Mouse (Mus musculus) heart, adult 2 months (tissue): Measurements from ENCODE around the gene Fam83c. TPM values are rescaled to one million over a fixed set of nuclear protein-coding genes. Genes with fewer than 3 reads are reported as not detected.

Source experiments
- DNase-seq, 2 experiments: peaks; one replicate each; pipeline ENCODE4 v3.0.0; 2021
- H3K27ac ChIP-seq: fragments of 200-600 bp; 2 replicates; pipeline ENCODE4 v1.8.1; 2022
- H3K27me3 ChIP-seq: fragments of 200-500 bp; 2 replicates; pipeline ENCODE4 v1.6.1; 2012; ENCODE audit warnings: mild to moderate bottlenecking, low read length, inconsistent platforms, mixed read lengths; ENCODE audit not compliant: control insufficient read depth, insufficient read depth
- H3K36me3 ChIP-seq: fragments of 200-500 bp; 2 replicates; pipeline ENCODE4 v1.6.1; 2012; ENCODE audit warnings: low read length, inconsistent platforms; ENCODE audit not compliant: control insufficient read depth, insufficient read depth
- H3K4me1 ChIP-seq: fragments of 200-500 bp; 2 replicates; pipeline ENCODE4 v1.6.1; 2011; ENCODE audit warnings: low read length; ENCODE audit not compliant: control insufficient read depth, insufficient read depth
- H3K4me3 ChIP-seq: fragments of 200-600 bp; 2 replicates; pipeline ENCODE4 v1.8.1; 2022
- H3K79me2 ChIP-seq: fragments of 200-500 bp; replicated peaks from 2 replicates; pipeline ENCODE4 v1.6.1; 2012; ENCODE audit warnings: mild to moderate bottlenecking, inconsistent platforms, low read length, moderate library complexity, mixed read lengths; ENCODE audit not compliant: control insufficient read depth, insufficient read depth
- H3K9ac ChIP-seq: fragments of 200-500 bp; 2 replicates; pipeline ENCODE4 v1.6.1; 2012; ENCODE audit warnings: low read depth, mild to moderate bottlenecking, control low read depth, inconsistent platforms, low read length, mixed read lengths
- CTCF ChIP-seq: fragments of 200-600 bp; IDR thresholded peaks from 2 replicates; pipeline ENCODE4 v1.8.1; 2022; ENCODE audit warnings: antibody characterized with exemption, mild to moderate bottlenecking, moderate library complexity
- EP300 ChIP-seq: fragments of 200-500 bp; IDR thresholded peaks from 2 replicates; pipeline ENCODE4 v1.6.1; 2011; ENCODE audit warnings: low read depth, low read length, control low read depth; ENCODE audit not compliant: insufficient read depth
- POLR2A ChIP-seq: fragments of 200-500 bp; IDR thresholded peaks from 2 replicates; pipeline ENCODE4 v1.6.1; 2011; ENCODE audit warnings: mild to moderate bottlenecking, low read depth, low read length, control low read depth; ENCODE audit not compliant: insufficient read depth
- WGBS: fragments of 180-500 bp; shearing (Covaris S2); methylation state at CpG from one replicate; pipeline ENCODE4 v1.1.7; 2018; 5-methylcytosine and 5-hydroxymethylcytosine counted together
- intact Hi-C: fragments of 180-260 bp; cut with DNase I; formaldehyde crosslinking; loops from one replicate; pipeline ENCODE4 v1.15.1; 2025
- polyA plus RNA-seq: library from polyadenylated mRNA; depleted of rRNA; stranded (reverse); fragments of >200 nt; gene quantifications from 2 replicates; pipeline ENCODE4 v1.2.3, GENCODE M21; 2012
- total RNA-seq, 2 experiments: library from RNA; stranded (reverse); gene quantifications; 2 replicates each; pipeline ENCODE4 v1.2.3; 2021

Fam83c gene
- total and polyA plus RNA-seq, 3 experiments: not detected

DNA sequence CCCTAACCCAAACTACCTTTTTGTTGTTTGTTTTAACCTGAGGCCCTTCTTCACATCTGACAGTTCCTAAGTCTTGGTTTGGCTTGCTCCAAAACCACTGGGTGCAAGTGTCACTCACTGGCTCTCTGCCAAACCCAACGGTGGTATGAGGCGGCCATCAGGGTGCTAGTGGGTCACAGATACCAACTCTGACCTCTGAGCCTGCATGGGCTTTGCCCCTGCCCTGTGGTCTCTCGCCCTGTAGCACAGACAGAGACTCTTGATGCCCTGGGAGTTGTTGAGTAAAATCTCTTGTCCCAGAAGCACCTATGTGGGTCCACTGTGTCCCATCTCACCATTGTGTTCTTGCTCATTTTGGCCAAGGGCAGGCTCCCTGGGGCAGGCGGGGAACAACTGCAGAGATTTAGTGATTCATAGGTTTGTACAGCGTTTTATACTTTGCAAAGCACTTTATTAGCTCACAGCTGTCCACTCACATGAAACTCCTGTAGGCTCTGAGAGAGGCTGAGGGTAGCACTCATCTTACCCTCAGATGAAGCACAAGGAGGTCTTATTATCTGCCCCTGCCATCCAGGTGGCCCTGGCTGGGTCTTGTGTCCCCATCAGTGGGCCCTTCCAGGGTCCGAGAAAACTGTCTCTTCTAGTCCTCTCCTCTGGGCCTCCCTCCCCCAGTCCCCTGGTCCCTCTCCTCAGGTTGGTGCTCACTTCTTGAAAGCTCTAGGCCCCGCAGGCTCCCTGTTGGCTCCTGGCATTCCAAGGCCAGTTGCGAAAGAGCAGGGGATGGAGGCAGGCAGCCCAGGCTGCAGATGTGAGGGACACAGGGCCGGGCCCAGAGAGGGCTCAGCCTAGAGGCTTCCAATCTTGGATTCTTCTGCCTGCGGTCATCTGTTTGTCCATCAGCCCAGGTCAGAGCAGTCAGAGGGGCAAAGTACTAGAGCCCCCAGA, 17.1 kb downstream of the Fam83c start:
- intact Hi-C loops: loop anchor here (5.0 kb wide), 2 partner anchors 90 to 125 kb away; partner anchors contain the start of genes Edem2 and Trpc4ap
- no peak for TF ChIP-seq CTCF
- no peak for TF ChIP-seq EP300
- TF ChIP-seq POLR2A: no peak
- Histone ChIP-seq H3K9ac (no peak overlapping the region), H3K79me2 (no peaks in the 10 kb centered on the region), H3K27me3 (no peaks in the 10 kb centered on the region), H3K36me3 (no peaks in the 10 kb centered on the region), H3K27ac (peak overlapping the region; percentile 24; the same call in 1 of the 2 replicates), H3K4me3 (no peak overlapping the region), H3K4me1 (no peaks in the 10 kb centered on the region)
- peak; percentile 66 to 69 for DNase-seq
- 75% methylated on average over 10 of the region's 10 CpGs for WGBS

DNA sequence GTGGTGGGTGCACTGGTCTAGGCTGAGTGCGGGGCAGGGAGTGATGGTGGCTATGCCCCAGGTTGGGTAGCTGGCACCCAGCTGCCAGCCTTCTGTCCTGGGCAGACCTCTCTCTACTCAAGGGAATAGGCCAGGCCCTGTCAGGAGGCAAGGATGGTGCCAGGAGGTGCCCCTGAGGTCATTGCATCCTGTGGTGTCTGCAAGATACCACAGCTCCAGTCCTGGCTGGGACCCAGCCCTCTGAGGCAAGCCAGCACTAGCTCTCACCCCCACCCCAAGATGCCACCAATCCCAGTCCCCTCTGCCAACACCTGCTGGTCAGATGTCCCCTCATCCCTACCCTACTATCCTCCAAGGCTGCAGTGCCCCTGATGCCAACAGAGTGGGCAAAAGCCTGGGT, 18.5 kb downstream of the Fam83c start:
- no peak for DNase-seq
- 75% methylated on average over 1 of the region's 1 CpGs for WGBS
- intact Hi-C loops: loop anchor here (5.0 kb wide), 2 partner anchors 89 to 124 kb away; partner anchors contain the start of genes Edem2 and Trpc4ap

DNA sequence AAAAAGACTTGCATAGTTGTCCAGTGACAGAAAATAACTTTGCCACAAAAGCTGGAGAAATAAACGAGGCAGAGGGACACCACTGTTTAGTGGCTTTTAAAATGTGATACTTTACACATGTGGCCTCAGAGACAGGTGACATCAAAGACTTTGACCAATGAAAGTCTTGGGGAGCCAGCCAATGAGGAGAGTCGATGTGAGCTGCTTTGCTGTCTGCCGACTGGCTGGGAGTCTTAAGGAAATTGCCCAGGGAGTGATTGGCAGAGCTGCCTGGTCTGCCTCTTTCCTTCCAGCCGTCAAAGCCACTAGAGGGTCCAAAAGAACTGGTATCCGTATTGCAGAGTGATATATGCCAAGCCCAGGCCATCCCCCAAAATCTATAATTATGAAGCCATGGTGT, 19.8 kb downstream of the Fam83c start:
- intact Hi-C loops: loop anchor here (5.0 kb wide), 2 partner anchors 88 to 123 kb away; partner anchors contain the start of genes Edem2 and Trpc4ap
- 31% methylated on average over 5 of the region's 5 CpGs for WGBS
- H3K27me3 ChIP-seq: no peaks in the 10 kb centered on the region
- TF ChIP-seq CTCF (no peak), EP300 (no peak), POLR2A (no peak)
- H3K9ac ChIP-seq: no peak overlapping the region
- no peak overlapping the region for H3K27ac ChIP-seq
- H3K4me3 ChIP-seq: no peak overlapping the region
- no peaks in the 10 kb centered on the region for H3K79me2 ChIP-seq
- no peaks in the 10 kb centered on the region for H3K36me3 ChIP-seq
- DNase-seq: no peak
- no peaks in the 10 kb centered on the region for H3K4me1 ChIP-seq

More for the DNA sequence above, 18.5 kb downstream of the Fam83c start:
- H3K36me3 ChIP-seq: no peaks in the 10 kb centered on the region
- no peaks in the 10 kb centered on the region for H3K79me2 ChIP-seq
- H3K4me3 ChIP-seq: no peak overlapping the region
- no peaks in the 10 kb centered on the region for H3K4me1 ChIP-seq
- no peaks in the 10 kb centered on the region for H3K27me3 ChIP-seq
- no peak overlapping the region for H3K9ac ChIP-seq
- no peak for TF ChIP-seq POLR2A
- TF ChIP-seq CTCF: no peak
- no peak for TF ChIP-seq EP300
- H3K27ac ChIP-seq: no peak overlapping the region

DNA sequence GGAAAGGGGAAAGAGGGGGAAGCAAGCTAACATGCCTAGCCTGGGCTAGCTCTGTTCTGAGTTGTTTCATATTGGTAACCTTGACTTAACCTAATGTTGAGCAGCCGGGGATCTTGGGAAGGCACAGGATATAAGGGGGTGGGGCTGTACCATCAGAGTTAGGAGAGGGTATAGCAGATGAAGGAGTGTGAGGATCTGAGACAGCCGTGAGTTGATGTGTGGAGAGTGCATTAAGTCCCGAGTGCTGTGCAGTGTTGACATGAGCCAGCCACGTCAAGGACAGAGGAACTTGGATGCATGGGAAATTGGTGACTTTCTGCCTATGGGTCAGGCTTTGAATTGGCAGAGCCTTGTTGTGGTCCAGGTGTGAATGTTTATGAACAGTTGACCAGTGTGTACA, 22.0 kb downstream of the Fam83c start:
- no peak for DNase-seq
- H3K9ac ChIP-seq: no peak overlapping the region
- no peak overlapping the region for H3K4me3 ChIP-seq
- intact Hi-C loops: no loop called here
- H3K4me1 ChIP-seq: no peaks in the 10 kb centered on the region
- no peaks in the 10 kb centered on the region for H3K36me3 ChIP-seq
- H3K27ac ChIP-seq: no peak overlapping the region
- WGBS: 70% methylated on average over 4 of the region's 4 CpGs
- no peaks in the 10 kb centered on the region for H3K27me3 ChIP-seq
- TF ChIP-seq POLR2A (no peak), EP300 (no peak), CTCF (no peak)
- no peaks in the 10 kb centered on the region for H3K79me2 ChIP-seq

DNA sequence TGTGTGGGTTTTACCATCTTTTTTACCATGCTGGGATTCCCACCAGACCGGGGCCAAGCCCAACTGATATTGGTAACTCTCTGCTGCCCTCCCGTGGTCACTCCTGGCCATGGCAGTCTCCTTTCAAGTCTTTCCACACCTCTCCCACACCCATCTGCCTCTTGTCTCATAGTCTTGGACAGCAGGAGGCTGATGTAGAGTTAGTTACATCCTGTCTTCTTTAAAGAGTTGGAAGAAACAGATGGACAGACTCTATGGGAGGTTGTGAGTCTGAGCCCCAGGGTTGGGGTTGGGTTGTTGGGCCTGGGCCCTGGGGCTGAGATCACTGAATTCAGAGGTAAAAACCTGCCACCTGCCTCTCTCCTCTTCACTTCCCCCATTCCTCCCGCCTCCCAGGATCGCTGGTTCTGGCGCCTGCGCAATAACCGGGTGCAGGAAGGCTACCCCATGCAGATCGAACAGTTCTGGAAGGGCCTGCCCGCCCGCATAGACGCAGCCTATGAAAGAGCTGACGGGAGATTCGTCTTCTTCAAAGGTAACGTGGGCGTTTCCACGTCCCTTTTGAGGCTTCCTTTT, 22.7 kb downstream of the Fam83c start:
- Histone ChIP-seq H3K36me3 (no peaks in the 10 kb centered on the region), H3K9ac (no peak overlapping the region), H3K4me3 (no peak overlapping the region), H3K79me2 (no peaks in the 10 kb centered on the region), H3K27me3 (no peaks in the 10 kb centered on the region), H3K4me1 (no peaks in the 10 kb centered on the region), H3K27ac (no peak overlapping the region)
- 49% methylated on average over 16 of the region's 16 CpGs for WGBS
- intact Hi-C loops: no loop called here
- TF ChIP-seq CTCF (peak; percentile 96), POLR2A (no peak), EP300 (0 out of 2 replicates have a peak, but pooled peaks have one; percentile 69)
- DNase-seq: peak; percentile 63 to 81
